Mouse (Mus musculus) bone marrow macrophage, adult 2 months (primary cell): ENCODE results near the gene Swap70.

Experiments used
- CTCF ChIP-seq: IDR thresholded peaks from 2 replicates; pipeline ENCODE4 v1.5.1; 2012; ENCODE audit warnings: low read depth, mild to moderate bottlenecking, low read length, moderate library complexity
- POLR2A ChIP-seq: IDR thresholded peaks from 2 replicates; pipeline ENCODE4 v1.6.1; 2012; ENCODE audit warnings: mild to moderate bottlenecking, low read depth, low read length, borderline replicate concordance

- TF ChIP-seq CTCF (no peak), POLR2A (no peak)
Measured at GRCm38 (mm10) chr7:110221051-110221585, 393 bp upstream of the Swap70 start.
